Mouse (Mus musculus) thymus, postnatal 36 days (tissue): Measurements from ENCODE around the gene Arhgap10.

Experiments
- DNase-seq, 2 experiments: peaks; one replicate each; pipeline ENCODE4 v3.0.0; 2022; ENCODE audit warnings: mixed read lengths in 2 of 2

Arhgap10 gene

GRCm38 (mm10) chr8:77440324-77440880, 77.4 kb downstream of the Arhgap10 start:
- peak in 1 of 2 experiments; percentile 10 for DNase-seq

DNA sequence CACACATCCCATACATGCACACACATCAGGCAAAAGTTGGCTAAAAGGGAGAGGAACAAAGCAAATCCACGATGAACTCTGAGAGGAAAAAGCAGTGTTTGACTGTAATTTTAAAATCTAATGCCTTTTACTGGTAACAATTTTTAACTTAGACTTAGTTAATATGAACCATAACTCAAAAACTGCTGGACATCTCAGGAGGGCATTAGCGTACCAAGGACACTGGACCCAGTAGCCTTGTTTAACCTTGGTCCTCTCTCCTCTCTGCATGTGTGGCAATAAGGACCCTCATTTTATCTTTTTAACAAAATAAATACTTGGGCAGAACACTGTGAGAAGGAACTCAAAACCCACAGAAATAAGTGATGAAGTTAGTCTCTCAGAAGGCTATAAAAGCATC, 78.1 kb downstream of the Arhgap10 start:
- no peak for DNase-seq

DNA sequence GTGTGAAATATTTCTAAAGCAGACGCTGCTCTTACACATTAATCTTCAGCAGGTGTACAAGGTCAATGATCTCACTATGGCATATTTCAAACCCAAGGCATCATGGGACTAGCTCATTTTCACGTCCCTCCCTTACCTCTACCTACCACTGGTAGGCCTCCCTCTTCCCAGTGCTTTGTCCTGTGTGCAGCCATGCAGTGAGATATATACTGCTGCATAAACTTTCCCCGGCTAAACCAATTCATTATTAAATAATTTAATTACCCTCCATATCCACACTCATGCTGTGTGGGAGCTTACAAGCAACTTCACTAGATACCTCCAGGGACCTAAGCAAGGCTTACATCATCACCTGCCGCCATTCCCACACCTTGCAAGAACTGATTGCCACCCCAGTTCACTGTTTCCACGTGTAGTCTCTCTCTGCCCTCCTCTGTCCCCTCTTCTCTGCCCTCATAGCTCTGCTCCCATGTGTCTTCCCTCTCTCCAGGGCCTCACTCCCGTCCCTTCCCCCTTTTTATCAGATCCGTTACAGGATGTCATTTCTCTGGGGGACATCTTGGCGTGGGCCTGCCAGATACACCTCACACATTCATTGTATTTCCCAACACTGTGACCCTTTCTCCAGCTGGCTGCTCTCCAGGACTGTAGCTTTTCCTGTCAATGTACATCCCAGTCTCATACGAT, 79.8 kb downstream of the Arhgap10 start:
- no peak for DNase-seq

DNA sequence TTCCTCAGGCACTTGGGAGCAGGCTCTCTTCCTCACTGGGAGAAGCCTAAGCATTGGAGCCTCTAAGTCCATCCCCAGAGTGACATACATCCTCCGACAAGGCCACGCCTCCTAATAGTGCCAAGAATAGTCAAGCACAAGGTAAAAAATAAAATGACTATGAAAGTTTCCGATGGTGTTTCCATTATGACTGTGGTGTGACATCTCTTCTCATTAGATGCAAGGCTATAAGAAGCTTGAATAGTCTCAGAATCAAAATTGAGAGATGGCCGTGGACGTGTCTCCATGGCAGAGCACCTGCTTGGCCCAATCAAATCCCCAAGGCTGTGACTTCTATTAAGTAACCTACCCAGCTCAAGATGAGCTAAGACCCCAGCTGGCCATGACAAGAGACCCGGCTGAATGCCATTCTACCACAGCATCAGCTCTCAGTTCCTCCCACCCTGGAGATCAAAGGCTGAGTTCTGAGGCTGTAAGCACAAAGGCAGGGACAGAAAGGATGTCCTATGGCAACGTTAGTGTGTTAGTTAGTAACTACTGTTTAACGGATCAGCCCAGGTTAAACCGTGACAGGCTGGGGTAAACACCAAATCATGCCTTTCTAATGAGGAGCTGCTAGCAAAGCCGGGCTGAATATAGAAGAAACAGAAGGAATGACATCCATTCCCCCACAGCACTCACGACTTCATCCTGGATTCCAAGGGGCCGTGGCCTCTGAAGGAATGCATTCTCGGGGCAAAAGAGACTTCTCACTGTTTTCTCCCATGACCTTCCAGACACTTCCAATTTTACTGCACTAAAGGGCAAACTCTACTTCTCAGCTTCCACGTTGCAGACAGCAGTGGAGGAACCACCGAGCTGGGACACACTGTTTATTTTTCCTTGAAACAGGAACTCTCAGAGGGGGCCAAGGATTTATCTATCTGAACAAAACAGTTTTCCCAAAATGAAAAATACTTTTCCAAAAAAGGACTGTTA, 81.5 kb downstream of the Arhgap10 start:
- no peak for DNase-seq

DNA sequence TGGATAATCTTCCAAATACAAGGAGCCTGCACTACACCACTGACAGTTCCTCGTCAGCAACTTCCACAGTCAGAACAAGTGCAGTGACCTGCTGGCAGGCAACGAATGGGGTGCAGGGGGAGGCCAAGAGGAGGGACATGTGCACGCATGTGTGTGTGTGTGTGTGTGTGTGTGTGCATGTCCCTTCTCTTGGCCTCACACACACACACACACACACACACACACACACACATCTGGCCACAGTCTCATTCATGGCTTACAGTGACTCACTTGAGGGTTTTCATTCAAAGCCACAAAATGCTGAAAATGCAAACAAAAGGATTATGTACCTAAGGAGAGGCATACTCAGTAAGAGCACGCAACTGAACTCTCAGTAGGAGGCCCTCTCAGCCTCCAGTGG, 84.5 kb downstream of the Arhgap10 start:
- no peak for DNase-seq

- no peak for DNase-seq
Observed at GRCm38 (mm10) chr8:77432726-77433125, 85.0 kb downstream of the Arhgap10 start.

- no peak for DNase-seq
Observed at GRCm38 (mm10) chr8:77428420-77428819, 89.3 kb downstream of the Arhgap10 start.

DNA sequence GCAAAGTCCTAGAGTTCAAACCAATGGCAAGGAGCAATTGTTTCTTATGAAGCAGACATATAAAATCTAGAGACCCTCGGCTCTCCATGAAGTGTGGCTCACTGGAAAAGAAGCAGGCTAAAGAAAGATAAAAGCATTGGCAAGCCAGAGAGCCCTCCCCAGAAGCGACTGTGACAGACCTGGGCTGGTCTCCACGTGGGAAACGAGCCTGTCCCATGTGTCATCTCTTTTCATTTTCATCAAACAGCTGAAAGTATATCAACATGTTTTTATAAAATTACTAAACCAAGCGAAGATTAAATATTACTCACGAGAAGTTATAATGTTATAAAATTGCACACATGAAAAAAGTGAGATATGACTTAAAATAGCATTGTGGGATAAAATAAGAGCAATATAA, 89.7 kb downstream of the Arhgap10 start:
- no peak for DNase-seq

DNA sequence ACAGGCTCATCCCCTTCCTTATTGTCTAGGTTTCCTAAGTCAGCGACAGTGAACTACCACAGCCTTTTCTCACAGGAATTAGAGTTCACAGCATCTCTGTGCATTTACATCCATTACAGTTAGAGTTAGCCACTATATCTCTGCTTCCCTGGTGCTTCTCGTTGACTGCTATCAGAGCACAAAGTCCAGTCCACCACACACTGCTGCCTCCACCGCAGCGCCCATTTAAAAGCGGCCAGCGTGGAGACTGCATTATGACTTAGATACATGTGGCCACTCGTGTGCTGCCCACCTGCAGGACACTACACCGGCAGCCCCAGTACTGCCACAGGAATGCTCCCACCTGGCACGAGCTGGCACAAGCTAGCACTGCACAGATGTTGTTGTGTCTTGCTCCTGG, 90.3 kb downstream of the Arhgap10 start:
- no peak for DNase-seq

- DNase-seq, result peak; percentile 8 to 28
Observed at GRCm38 (mm10) chr8:77423850-77424249, 93.9 kb downstream of the Arhgap10 start.

DNA sequence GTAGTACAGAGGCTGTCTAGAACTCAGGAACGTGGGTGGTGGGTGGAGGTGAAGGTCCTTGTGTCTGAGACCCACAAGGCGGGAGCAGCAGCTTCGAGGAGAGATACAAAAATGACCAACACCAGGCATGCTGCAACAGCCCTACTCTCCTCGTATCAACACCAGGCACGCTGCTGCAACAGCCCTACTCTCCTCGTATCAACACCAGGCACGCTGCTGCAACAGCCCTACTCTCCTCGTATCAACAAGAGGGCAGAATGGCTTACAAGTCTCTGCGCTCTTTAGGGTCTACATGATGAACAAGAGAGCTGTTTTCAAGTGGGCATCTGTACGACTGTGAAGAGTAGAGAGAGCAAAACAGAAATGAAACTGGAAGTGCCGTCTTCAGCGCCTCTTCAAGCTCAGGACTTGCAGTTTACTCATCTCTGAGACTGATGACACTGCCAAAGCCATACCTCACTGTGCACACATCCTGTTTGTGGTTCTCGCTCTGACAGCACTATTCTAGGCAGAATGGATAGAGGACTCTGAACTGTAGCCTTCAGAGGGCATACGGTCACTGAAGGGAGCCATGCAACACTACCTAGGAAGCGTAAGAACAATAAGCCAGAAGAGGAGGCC, 95.0 kb downstream of the Arhgap10 start:
- peak; percentile 47 to 52 for DNase-seq

GRCm38 (mm10) chr8:77421596-77421995, 96.2 kb downstream of the Arhgap10 start:
- no peak for DNase-seq

- DNase-seq, result peak; percentile 40 to 53
Observed at GRCm38 (mm10) chr8:77419731-77420130, 98.0 kb downstream of the Arhgap10 start.

- DNase-seq, result no peak
Observed at GRCm38 (mm10) chr8:77416738-77417137, 101.0 kb downstream of the Arhgap10 start.

GRCm38 (mm10) chr8:77416034-77416433, 101.7 kb downstream of the Arhgap10 start:
- DNase-seq, result no peak

- no peak for DNase-seq
Observed at GRCm38 (mm10) chr8:77411262-77411661, 106.5 kb downstream of the Arhgap10 start.

DNA sequence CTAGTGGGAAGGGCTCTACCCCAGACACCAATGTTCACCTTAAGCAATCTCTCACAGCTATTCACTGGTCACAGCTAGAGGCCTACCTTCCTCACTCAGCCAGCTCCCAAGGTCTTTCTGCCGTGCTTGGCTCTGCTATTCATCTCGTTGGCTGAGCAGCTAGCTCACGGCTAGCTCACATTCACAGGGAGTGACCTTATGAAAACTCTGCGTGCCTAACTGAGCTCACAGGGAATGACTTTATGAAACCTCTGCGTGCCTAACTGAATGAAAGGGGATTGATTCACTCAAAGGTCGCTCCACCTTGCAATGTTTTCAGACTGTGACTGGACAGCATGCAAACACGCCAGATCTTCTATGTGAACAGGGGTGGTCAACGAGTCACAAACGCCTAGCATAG, 107.4 kb downstream of the Arhgap10 start:
- no peak for DNase-seq

DNA sequence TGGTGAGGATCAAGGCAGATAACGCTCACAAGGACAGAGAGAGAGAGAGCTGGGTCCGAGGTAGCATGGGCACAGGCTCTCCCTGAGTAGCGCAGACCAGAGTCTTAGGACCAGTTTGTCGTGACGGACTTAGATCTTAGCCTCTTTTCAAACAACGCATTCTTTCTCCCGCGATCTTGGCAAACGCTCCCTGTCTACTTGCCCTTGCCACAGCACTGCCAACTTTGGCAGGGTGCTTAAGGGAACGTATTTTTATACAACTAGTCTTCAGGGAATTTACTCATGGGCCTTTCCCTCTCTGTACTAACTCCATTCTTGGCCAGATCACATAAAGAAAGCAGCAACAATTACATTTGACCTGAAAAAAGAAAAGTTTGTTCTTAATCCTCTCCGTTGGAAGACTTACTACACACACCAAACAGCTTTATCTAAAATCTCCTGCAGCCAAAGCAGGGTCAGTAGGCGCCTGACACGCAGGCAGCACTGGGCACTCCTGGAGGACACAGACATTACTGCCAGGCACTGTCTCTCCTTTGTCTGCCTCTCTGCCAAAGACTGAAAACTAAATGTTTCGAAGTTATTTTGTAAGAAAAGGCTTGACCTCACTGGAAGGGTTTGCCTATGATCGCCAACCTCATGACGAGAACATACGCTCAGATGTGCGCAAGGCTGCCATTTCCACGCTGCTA, 109.1 kb downstream of the Arhgap10 start:
- no peak for DNase-seq

GRCm38 (mm10) chr8:77406846-77407245, 110.9 kb downstream of the Arhgap10 start:
- DNase-seq, result no peak

- no peak for DNase-seq
Observed at GRCm38 (mm10) chr8:77406444-77406843, 111.3 kb downstream of the Arhgap10 start.

GRCm38 (mm10) chr8:77404017-77404416, 113.7 kb downstream of the Arhgap10 start:
- DNase-seq, result no peak

DNA sequence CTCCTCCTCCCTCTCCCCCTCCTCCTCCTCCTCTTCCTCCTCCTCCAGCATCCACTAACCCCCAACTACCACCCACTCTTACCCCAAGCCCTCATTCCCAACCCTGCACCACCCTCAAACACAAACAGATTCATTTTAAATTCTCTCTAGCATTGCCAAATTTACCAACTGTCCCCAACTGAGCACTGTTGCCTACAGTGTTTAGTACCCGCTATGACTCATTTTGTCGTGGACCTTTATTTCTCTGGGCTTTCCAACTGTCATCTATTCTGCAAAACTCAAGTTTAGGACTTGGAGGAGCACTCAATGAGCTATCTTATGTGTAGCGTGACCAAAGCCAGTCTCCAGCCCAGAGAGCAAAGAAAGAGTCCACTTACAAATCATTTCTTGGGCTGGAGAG, 115.8 kb downstream of the Arhgap10 start:
- no peak for DNase-seq

GRCm38 (mm10) chr8:77401140-77401539, 116.6 kb downstream of the Arhgap10 start:
- DNase-seq, result no peak
